Mouse (Mus musculus) kidney, adult 2 months (tissue): ENCODE measurements at regions not wholly inside any gene's neighbourhood (a gene's known extent, or its start where the extent isn't known, plus 50 kb on each side); places are given as distances from the start of the nearest gene placed in this dataset.

Experiments
- CTCF ChIP-seq: fragments of 200-500 bp; conservative IDR thresholded peaks from 2 replicates; pipeline ENCODE4 v1.5.1; 2011; ENCODE audit warnings: low read depth, mild to moderate bottlenecking, control low read depth, low read length, moderate library complexity, mixed read lengths; ENCODE audit not compliant: insufficient read depth, insufficient read length
- POLR2A ChIP-seq: fragments of 200-500 bp; IDR thresholded peaks from one replicate; pipeline ENCODE4 v1.6.1; 2011; ENCODE audit warnings: low read depth, low read length, control low read depth

DNA sequence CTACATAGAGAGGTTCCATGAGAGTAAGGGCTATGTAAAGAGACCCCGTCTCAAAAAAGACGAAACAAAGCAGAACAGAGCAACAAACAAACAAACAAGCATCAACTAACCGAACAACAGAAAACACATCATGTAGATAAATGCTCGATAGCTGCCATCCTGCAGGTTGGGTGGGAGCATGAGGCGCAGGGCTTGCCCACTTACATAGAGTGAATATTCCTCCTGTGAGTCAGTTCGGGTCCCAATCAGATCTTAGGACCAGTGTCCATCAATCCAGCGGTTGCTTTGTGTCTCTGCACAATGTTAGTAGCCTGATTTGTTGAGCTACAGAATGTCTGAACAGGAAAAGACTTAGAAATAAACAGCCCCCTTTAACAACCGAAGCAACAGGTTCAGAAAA, 129.4 kb upstream of the Rcn1 start:
- TF ChIP-seq CTCF (no peak), POLR2A (no peak)
